ENCODE assay signal across 32 mouse cellular contexts in the genomic region with DNA sequence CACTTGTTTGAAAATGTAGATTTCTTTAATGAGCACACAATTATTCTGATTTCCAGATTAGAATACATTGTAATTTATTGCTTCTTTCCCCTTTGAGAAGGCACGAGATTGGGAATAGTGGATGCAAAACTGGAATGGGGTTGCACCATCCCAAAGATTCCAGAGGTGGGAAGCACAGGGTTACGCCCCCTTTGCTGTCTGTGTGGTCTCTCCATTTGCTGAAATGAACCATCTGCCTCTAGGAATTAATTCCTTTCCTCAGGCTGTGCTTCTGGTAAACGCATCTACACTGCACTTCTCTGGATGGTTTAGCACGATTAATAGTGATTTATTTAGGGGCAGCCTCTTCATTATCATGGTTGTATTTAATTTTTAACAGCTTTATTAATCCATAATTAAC. TPM values are rescaled to one million over a fixed set of nuclear protein-coding genes. Genes with fewer than 3 reads are reported as not detected.
A peak's percentile ranks its signal among the peaks of the same experiment; 100 is the strongest.
DNase-seq lines count a peak whose midpoint lies in the region; ATAC-seq and TF ChIP-seq lines count a peak whose summit lies in the region.
"Had no signal": no experiment of that assay in that cellular context is flagged by ENCODE, and none has a peak within 500 bp of the region (broad histone marks: within the 10 kb centered on the region; RNA-seq: fewer than 3 reads in every experiment).

No protein-coding gene starts in this region.

- DNase-seq in embryo, embryonic 11 days, result peak; percentile 2
- no peak for DNase-seq in embryo, embryonic 10.5 days (ENCODE audit: low spot score)
- peak; percentile 47 for DNase-seq in kidney, postnatal 0 days (ENCODE audit: low spot score)
- DNase-seq in kidney, postnatal 4 days, result peak; percentile 14 to 27
- no peak for DNase-seq in kidney, postnatal 36 days
- peak; percentile 2 for DNase-seq in lung, postnatal 10 days
- DNase-seq in lung, adult 18-20 months, result no peak
- DNase-seq: adrenal gland, adult 8-10 months; adrenal gland, postnatal 25 days; cerebellum, adult 11-12 months; cerebellum, adult 8-10 months; cerebellum, postnatal 10 days; cerebellum, postnatal 36 days; forebrain, postnatal 0 days; gastrocnemius, adult 2 months; gastrocnemius, postnatal 14 days; heart, adult 11 months; heart, postnatal 10 days; heart, postnatal 36 days had no signal

- no peaks in the 10 kb centered on the region for H3K9me3 ChIP-seq in kidney, postnatal 0 days (replicated peaks; ENCODE audit: low read length)
- H3K9me3 ChIP-seq in kidney, embryonic 15.5 days (replicated peaks), result no peaks in the 10 kb centered on the region
- H3K9me3 ChIP-seq: embryonic facial prominence, embryonic 12.5 days; embryonic facial prominence, embryonic 15.5 days; heart, embryonic 12.5 days; heart, embryonic 15.5 days; hindbrain, embryonic 10.5 days; hindbrain, embryonic 13.5 days had no signal

- H3K36me3 ChIP-seq in kidney, postnatal 0 days (ENCODE audit: insufficient read depth, low read length), result no peaks in the 10 kb centered on the region
- H3K36me3 ChIP-seq in kidney, embryonic 15.5 days, result no peaks in the 10 kb centered on the region
- H3K36me3 ChIP-seq: embryonic facial prominence, embryonic 12.5 days; embryonic facial prominence, embryonic 15.5 days; heart, embryonic 12.5 days; heart, embryonic 15.5 days; hindbrain, embryonic 10.5 days; hindbrain, embryonic 13.5 days had no signal

- H3K9ac ChIP-seq in kidney, postnatal 0 days (ENCODE audit: low read depth, low read length), result no peak overlapping the region
- no peak overlapping the region for H3K9ac ChIP-seq in kidney, embryonic 15.5 days
- H3K9ac ChIP-seq: embryonic facial prominence, embryonic 12.5 days; embryonic facial prominence, embryonic 15.5 days; forebrain, postnatal 0 days; heart, embryonic 12.5 days; heart, embryonic 15.5 days; hindbrain, embryonic 13.5 days had no signal

- no peaks in the 10 kb centered on the region for H3K4me1 ChIP-seq in kidney, postnatal 0 days (replicated peaks; ENCODE audit: insufficient read depth, low read length)
- H3K4me1 ChIP-seq in kidney, embryonic 15.5 days, result no peaks in the 10 kb centered on the region
- H3K4me1 ChIP-seq: embryonic facial prominence, embryonic 12.5 days; embryonic facial prominence, embryonic 15.5 days; heart, embryonic 12.5 days; heart, embryonic 15.5 days; hindbrain, embryonic 10.5 days; hindbrain, embryonic 13.5 days had no signal

- TF ChIP-seq CTCF in kidney, postnatal 0 days (IDR thresholded peaks at IDR 0.05; ENCODE audit: low read depth), result no peak

- ATAC-seq in kidney, postnatal 0 days (replicated peaks; ENCODE audit: low FRiP score, low read depth), result no peak
- ATAC-seq in kidney, embryonic 15.5 days (replicated peaks; ENCODE audit: low FRiP score), result no peak
- ATAC-seq: activated CD4-positive, CD25-positive, alpha-beta regulatory T cell, adult 4 months; forebrain, embryonic 14.5 days; forebrain, postnatal 0 days had no signal

- H3K27me3 ChIP-seq in kidney, postnatal 0 days (ENCODE audit: insufficient read depth, low read length), result no peaks in the 10 kb centered on the region
- no peaks in the 10 kb centered on the region for H3K27me3 ChIP-seq in kidney, embryonic 15.5 days
- H3K27me3 ChIP-seq: embryonic facial prominence, embryonic 12.5 days; embryonic facial prominence, embryonic 15.5 days; heart, embryonic 12.5 days; heart, embryonic 15.5 days; hindbrain, embryonic 13.5 days had no signal

- no peak overlapping the region for H3K4me2 ChIP-seq in kidney, postnatal 0 days (ENCODE audit: low read length)
- H3K4me2 ChIP-seq in kidney, embryonic 15.5 days, result no peak overlapping the region
- H3K4me2 ChIP-seq: embryonic facial prominence, embryonic 12.5 days; embryonic facial prominence, embryonic 15.5 days; heart, embryonic 12.5 days; heart, embryonic 15.5 days; hindbrain, embryonic 13.5 days had no signal

- no peak overlapping the region for H3K27ac ChIP-seq in kidney, postnatal 0 days
- no peak overlapping the region for H3K27ac ChIP-seq in kidney, embryonic 15.5 days
- H3K27ac ChIP-seq: embryonic facial prominence, embryonic 12.5 days; embryonic facial prominence, embryonic 15.5 days; gastrocnemius, adult 2 months; heart, embryonic 15.5 days; hindbrain, embryonic 10.5 days; hindbrain, embryonic 13.5 days had no signal

- 51% methylated on average over 4 of the region's 4 CpGs for WGBS in kidney, postnatal 0 days
- 46% methylated on average over 4 of the region's 4 CpGs for WGBS in kidney, embryonic 15.5 days

- H3K4me3 ChIP-seq in kidney, postnatal 0 days (replicated peaks; ENCODE audit: low read depth, low read length), result no peak overlapping the region
- H3K4me3 ChIP-seq in kidney, embryonic 15.5 days (replicated peaks), result no peak overlapping the region
- H3K4me3 ChIP-seq: embryonic facial prominence, embryonic 12.5 days; embryonic facial prominence, embryonic 15.5 days; gastrocnemius, adult 2 months; heart, embryonic 12.5 days; heart, embryonic 15.5 days; hindbrain, embryonic 10.5 days; hindbrain, embryonic 13.5 days had no signal

RNA-seq across cellular contexts. Expression of a gene that starts 11.7 kb away (rescaled TPM):
- not detected in 2 replicates for polyA plus RNA-seq in kidney, postnatal 0 days (2015; fragmentation: Nextera tagmentation; extraction: Ambion mirVana)
- not detected in 2 replicates for polyA plus RNA-seq in kidney, embryonic 15.5 days (2015; fragmentation: Nextera tagmentation; extraction: Ambion mirVana)
- polyA plus RNA-seq: activated CD4-positive, CD25-positive, alpha-beta regulatory T cell, adult 4 months; brain, embryonic 14.5 days; cortical plate, adult 2 months; embryonic facial prominence, embryonic 12.5 days; embryonic facial prominence, embryonic 15.5 days; forebrain, embryonic 11.5 days; forebrain, embryonic 14.5 days; forebrain, postnatal 0 days; frontal cortex, adult 2 months; heart, embryonic 12.5 days; heart, embryonic 15.5 days; hindbrain, embryonic 10.5 days; hindbrain, embryonic 13.5 days had no signal

Comparison
In these comparisons a context has a peak if more than half of its experiments do, and no peak if none do; other contexts are left out.
1. DNase-seq: peak in embryo, embryonic 11 days (single experiment), kidney, postnatal 0 days (single experiment), kidney, postnatal 4 days (2 of 2) and lung, postnatal 10 days (single experiment); none in embryo, embryonic 10.5 days (single experiment), kidney, postnatal 36 days (0 of 2) and lung, adult 18-20 months (0 of 2).